7 mouse cellular contexts compared by ENCODE assay signal in the genomic region with DNA sequence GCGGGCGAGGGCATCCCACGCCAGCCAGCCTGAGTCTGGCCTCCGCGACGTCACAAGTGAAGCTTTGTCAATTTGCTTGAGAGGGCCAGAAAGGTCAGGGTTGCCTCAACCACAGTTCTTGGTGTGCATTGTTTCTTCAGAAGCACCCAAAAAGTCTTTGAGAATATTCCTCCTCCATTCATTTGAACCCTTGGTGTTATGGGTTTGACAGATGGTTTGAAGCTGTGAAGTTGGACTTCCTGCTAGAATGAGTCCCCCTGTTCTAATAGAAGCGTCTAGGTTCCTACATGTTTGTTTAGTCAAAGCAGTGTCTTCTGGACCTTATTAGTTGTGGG. TPM values are rescaled to one million over a fixed set of nuclear protein-coding genes. Genes with fewer than 3 reads are reported as not detected.
DNase-seq lines count a peak whose midpoint lies in the region; ATAC-seq and TF ChIP-seq lines count a peak whose summit lies in the region.

No protein-coding gene starts in this region.

- H3K4me1 ChIP-seq in liver, adult 2 months (ENCODE audit: control insufficient read depth, insufficient read depth, low read length), result peaks cover 2% of the 10 kb centered on the region; the same call in 1 of the 2 replicates
- H3K4me1 ChIP-seq in embryonic fibroblast, embryonic 13.5 days (ENCODE audit: control insufficient read depth, insufficient read depth, low read length), result no peaks in the 10 kb centered on the region
- H3K4me1 ChIP-seq in limb, embryonic 10.5 days, result peaks cover 19% of the 10 kb centered on the region
- peaks cover 11% of the 10 kb centered on the region; the same call in 1 of the 2 replicates for H3K4me1 ChIP-seq in neural tube, embryonic 14.5 days (ENCODE audit: control insufficient read depth, insufficient read depth, low read length)

- H3K79me2 ChIP-seq in liver, adult 2 months (ENCODE audit: control insufficient read depth, insufficient read depth, low read length), result peaks cover 9% of the 10 kb centered on the region; the same call in 1 of the 2 replicates

- H3K36me3 ChIP-seq in liver, adult 2 months (ENCODE audit: control insufficient read depth, insufficient read depth, low read length), result no peaks in the 10 kb centered on the region
- H3K36me3 ChIP-seq in limb, embryonic 10.5 days, result no peaks in the 10 kb centered on the region
- no peaks in the 10 kb centered on the region for H3K36me3 ChIP-seq in neural tube, embryonic 14.5 days (ENCODE audit: control insufficient read depth, insufficient read depth, low read length)

- no peak for DNase-seq in liver, adult 2 months (ENCODE audit: extremely low read depth, low read depth, low spot score)
- DNase-seq in liver, result no peak
- no peak for DNase-seq in limb, embryonic 10.5 days (ENCODE audit: low spot score)
- DNase-seq in adrenal gland, adult (ENCODE audit: inconsistent age in 2 of 2, low spot score in 1 of 2), result no peak
- no peak for DNase-seq in layer of hippocampus, postnatal 36 days

- H3K4me2 ChIP-seq in neural tube, embryonic 14.5 days (ENCODE audit: low read depth, low read length), result peak overlapping the region; percentile 66

- H3K9me3 ChIP-seq in limb, embryonic 10.5 days (replicated peaks), result no peaks in the 10 kb centered on the region
- no peaks in the 10 kb centered on the region for H3K9me3 ChIP-seq in neural tube, embryonic 14.5 days (ENCODE audit: control insufficient read depth, low read length)

- TF ChIP-seq POLR2A in liver, adult 2 months (IDR thresholded peaks at IDR 0.05; ENCODE audit: extremely low read depth, insufficient read depth, low read length), result no peak
- TF ChIP-seq POLR2A in embryonic fibroblast, embryonic 13.5 days (IDR thresholded peaks at IDR 0.05; ENCODE audit: low read depth, low read length), result no peak

- H3K9ac ChIP-seq in liver, adult 2 months (ENCODE audit: low read depth, low read length), result no peak overlapping the region
- H3K9ac ChIP-seq in neural tube, embryonic 14.5 days (replicated peaks; ENCODE audit: low read depth, low read length), result peak overlapping the region; percentile 88

- no peak overlapping the region for H3K27ac ChIP-seq in liver, adult 2 months (replicated peaks; ENCODE audit: insufficient read depth, low read depth, low read length)
- no peak overlapping the region for H3K27ac ChIP-seq in embryonic fibroblast, embryonic 13.5 days (ENCODE audit: insufficient read depth, low read length)
- peak overlapping the region; percentile 93 for H3K27ac ChIP-seq in limb, embryonic 10.5 days
- peak overlapping the region; percentile 81; the same call in 1 of the 2 replicates for H3K27ac ChIP-seq in neural tube, embryonic 14.5 days (ENCODE audit: low read depth, low read length)

- H3K4me3 ChIP-seq in liver, adult 2 months (ENCODE audit: insufficient read depth, low read depth, low read length), result peak overlapping the region; percentile 79; the same call in 1 of the 2 replicates
- H3K4me3 ChIP-seq in embryonic fibroblast, embryonic 13.5 days (ENCODE audit: insufficient read depth, low read length), result peak overlapping the region; percentile 64; the same call in 1 of the 2 replicates
- peak overlapping the region; percentile 84 for H3K4me3 ChIP-seq in limb, embryonic 10.5 days
- peak overlapping the region; percentile 55 for H3K4me3 ChIP-seq in neural tube, embryonic 14.5 days (ENCODE audit: low read depth, low read length)

- 0 out of 2 replicates have a peak, but pooled peaks have one; percentile 1 for ATAC-seq in neural tube, embryonic 14.5 days (ENCODE audit: low read depth)

- 4% methylated on average over 7 of the region's 7 CpGs for WGBS in liver, adult 2 months
- 4% methylated on average over 7 of the region's 7 CpGs for WGBS in limb, embryonic 10.5 days
- 3% methylated on average over 7 of the region's 7 CpGs for WGBS in neural tube, embryonic 14.5 days

- no peaks in the 10 kb centered on the region for H3K27me3 ChIP-seq in liver, adult 2 months (ENCODE audit: control insufficient read depth, insufficient read depth, low read length)
- no peaks in the 10 kb centered on the region for H3K27me3 ChIP-seq in limb, embryonic 10.5 days (ENCODE audit: low read depth, poor library complexity, severe bottlenecking)
- H3K27me3 ChIP-seq in neural tube, embryonic 14.5 days (ENCODE audit: control insufficient read depth, insufficient read depth, low read length), result no peaks in the 10 kb centered on the region

- TF ChIP-seq CTCF in liver, adult 2 months (IDR thresholded peaks at IDR 0.05; ENCODE audit: low read depth, low read length), result no peak
- no peak for TF ChIP-seq CTCF in embryonic fibroblast, embryonic 13.5 days (IDR thresholded peaks at IDR 0.05; ENCODE audit: borderline replicate concordance, insufficient read depth, low read length)

RNA-seq across cellular contexts. Expression of gene Inpp1, which starts 0.3 kb away (rescaled TPM):
- total RNA-seq in liver, adult 2 months (2014; rRNA removed), result 5.4 and 7.3 TPM in 2 replicates
- polyA plus RNA-seq in liver, adult 2 months (2012; rRNA removed), result 4.1 and 5.6 TPM in 2 replicates
- polyA plus RNA-seq in embryonic fibroblast, embryonic 13.5 days (2011; ENCODE audit: insufficient read length, low read depth, missing spikeins), result 11.7 and 13.7 TPM in 2 replicates
- 11.5 and 16.8 TPM in 2 replicates for polyA plus RNA-seq in limb, embryonic 10.5 days (2016; fragmentation: Nextera tagmentation; extraction: Ambion mirVana)
- polyA plus RNA-seq in neural tube, embryonic 14.5 days (2014; fragmentation: Nextera tagmentation; extraction: Ambion mirVana), result 34.0 and 35.2 TPM in 2 replicates
- 10 to 100 TPM; 35.3 to 41.0 TPM for total RNA-seq in layer of hippocampus, postnatal 36 days (2021)

RNA-seq across cellular contexts. Expression of gene Hibch, which starts 26.9 kb away (rescaled TPM):
- total RNA-seq in liver, adult 2 months (2014; rRNA removed), result 81.8 and 123 TPM in 2 replicates
- polyA plus RNA-seq in liver, adult 2 months (2012; rRNA removed), result 53.3 and 55.7 TPM in 2 replicates
- polyA plus RNA-seq in embryonic fibroblast, embryonic 13.5 days (2011; ENCODE audit: insufficient read length, low read depth, missing spikeins), result 21.3 and 23.9 TPM in 2 replicates
- 20.8 and 25.8 TPM in 2 replicates for polyA plus RNA-seq in limb, embryonic 10.5 days (2016; fragmentation: Nextera tagmentation; extraction: Ambion mirVana)
- 31.5 and 33.0 TPM in 2 replicates for polyA plus RNA-seq in neural tube, embryonic 14.5 days (2014; fragmentation: Nextera tagmentation; extraction: Ambion mirVana)
- 10 to 100 TPM; 16.2 to 19.9 TPM for total RNA-seq in layer of hippocampus, postnatal 36 days (2021)

Comparison
In these comparisons a context has a peak if more than half of its experiments do, and no peak if none do; other contexts are left out.
1. H3K27ac ChIP-seq: peak in limb, embryonic 10.5 days (single experiment) and neural tube, embryonic 14.5 days (single experiment); none in liver, adult 2 months (single experiment) and embryonic fibroblast, embryonic 13.5 days (single experiment).
2. Peak in every context shown above with its lines, with median percentiles within 50 percentile points of each other: H3K4me3 ChIP-seq.